Mouse (Mus musculus) hindbrain, embryonic 13.5 days (tissue): ENCODE measurements at regions not wholly inside any gene's neighbourhood (a gene's known extent, or its start where the extent isn't known, plus 50 kb on each side); places are given as distances from the start of the nearest gene placed in this dataset.
A peak's percentile ranks its signal among the peaks of the same experiment; 100 is the strongest.

Experiments
- ATAC-seq: fragments of 200-750 bp; cut with Nextera tagmentation; 2 replicates; pipeline ENCODE4 v1.8.0; 2017; ENCODE audit warnings: moderate TSS enrichment; ENCODE audit not compliant: low FRiP score
- H3K27ac ChIP-seq: fragments of 300-500 bp; sonication (generic); 2 replicates; pipeline ENCODE4 v1.5.1; 2015; ENCODE audit warnings: inconsistent platforms, mild to moderate bottlenecking, moderate library complexity
- H3K27me3 ChIP-seq: fragments of 300-500 bp; sonication (generic); 2 replicates; pipeline ENCODE4 v1.6.1; 2015; ENCODE audit warnings: mild to moderate bottlenecking, inconsistent platforms
- H3K36me3 ChIP-seq: fragments of 300-500 bp; sonication (generic); 2 replicates; pipeline ENCODE4 v1.6.1; 2015; ENCODE audit warnings: mild to moderate bottlenecking, inconsistent platforms
- H3K4me1 ChIP-seq: fragments of 300-500 bp; sonication (generic); replicated peaks from 2 replicates; pipeline ENCODE4 v1.6.1; 2015; ENCODE audit warnings: inconsistent platforms
- H3K4me2 ChIP-seq: fragments of 300-500 bp; sonication (generic); 2 replicates; pipeline ENCODE4 v1.6.1; 2015; ENCODE audit warnings: inconsistent platforms, mild to moderate bottlenecking, moderate library complexity
- H3K4me3 ChIP-seq: fragments of 300-500 bp; sonication (generic); 2 replicates; pipeline ENCODE4 v1.5.1; 2015; ENCODE audit warnings: mild to moderate bottlenecking, inconsistent platforms
- H3K9ac ChIP-seq: fragments of 300-500 bp; sonication (generic); 2 replicates; pipeline ENCODE4 v1.6.1; 2015; ENCODE audit warnings: mild to moderate bottlenecking, inconsistent platforms
- H3K9me3 ChIP-seq: fragments of 300-500 bp; sonication (generic); 2 replicates; pipeline ENCODE4 v1.6.1; 2016; ENCODE audit warnings: inconsistent platforms
- WGBS: fragments of 180-500 bp; shearing (Covaris S2); methylation state at CpG from one replicate; pipeline ENCODE4 v1.1.7; 2015; 5-methylcytosine and 5-hydroxymethylcytosine counted together

DNA sequence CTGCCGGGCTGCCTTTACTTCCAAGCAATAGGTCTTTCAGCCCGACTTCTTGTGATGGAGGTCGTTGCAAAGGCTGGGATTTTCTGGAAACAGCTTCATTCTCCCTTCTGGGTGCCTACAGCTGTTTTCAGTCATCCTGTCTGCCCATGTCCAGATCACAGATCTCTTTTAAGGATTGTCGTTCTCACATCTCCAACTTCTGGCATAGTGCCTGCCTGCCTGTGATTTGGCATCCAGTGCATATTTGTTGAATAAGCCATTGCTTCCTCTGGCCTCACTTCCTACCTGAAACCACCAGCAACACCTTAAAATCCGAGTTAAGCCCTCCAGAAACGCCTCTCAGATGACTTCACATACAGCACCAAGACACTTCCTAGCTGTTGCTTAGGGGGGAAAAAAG is 88.4 kb upstream of the Bnip2 start:
- Histone ChIP-seq H3K36me3 (no peaks in the 10 kb centered on the region), H3K27me3 (peaks cover 15% of the 10 kb centered on the region), H3K4me2 (no peak overlapping the region), H3K4me1 (peaks cover 20% of the 10 kb centered on the region), H3K27ac (no peak overlapping the region), H3K9me3 (no peaks in the 10 kb centered on the region), H3K9ac (no peak overlapping the region), H3K4me3 (no peak overlapping the region)
- 76% methylated on average over 6 of the region's 6 CpGs for WGBS
- no peak for ATAC-seq

GRCm38 (mm10) chr9:69907123-69907945 is 81.9 kb upstream of the Bnip2 start:
- Histone ChIP-seq H3K27me3 (0 out of 2 replicates have a peak, but pooled peaks cover 4% of the 10 kb centered on the region), H3K36me3 (no peaks in the 10 kb centered on the region), H3K4me3 (no peak overlapping the region), H3K27ac (peak overlapping the region; percentile 37; the same call in 1 of the 2 replicates), H3K4me1 (peaks cover 11% of the 10 kb centered on the region), H3K4me2 (peak overlapping the region; percentile 20), H3K9me3 (no peaks in the 10 kb centered on the region), H3K9ac (0 out of 2 replicates have a peak overlapping the region, but pooled peaks have one; percentile 30)
- 30% methylated on average over 21 of the region's 21 CpGs for WGBS
- ATAC-seq, result no peak

GRCm38 (mm10) chr9:69910621-69911020 is 78.6 kb upstream of the Bnip2 start:
- Histone ChIP-seq H3K9me3 (no peaks in the 10 kb centered on the region), H3K9ac (no peak overlapping the region), H3K4me1 (peaks cover 11% of the 10 kb centered on the region), H3K36me3 (no peaks in the 10 kb centered on the region), H3K27me3 (0 out of 2 replicates have a peak, but pooled peaks cover 4% of the 10 kb centered on the region), H3K4me2 (no peak overlapping the region), H3K4me3 (no peak overlapping the region), H3K27ac (no peak overlapping the region)
- ATAC-seq, result no peak
- 82% methylated on average over 4 of the region's 4 CpGs for WGBS

- Histone ChIP-seq H3K27ac (no peak overlapping the region), H3K36me3 (no peaks in the 10 kb centered on the region), H3K4me1 (peaks cover 10% of the 10 kb centered on the region; the same call in 1 of the 2 replicates), H3K4me2 (no peak overlapping the region), H3K9me3 (no peaks in the 10 kb centered on the region), H3K4me3 (no peak overlapping the region), H3K9ac (no peak overlapping the region), H3K27me3 (no peaks in the 10 kb centered on the region)
- WGBS, result 71% methylated on average over 2 of the region's 2 CpGs
- no peak for ATAC-seq
Measured at GRCm38 (mm10) chr9:69928126-69928525, 61.1 kb upstream of the Bnip2 start.

DNA sequence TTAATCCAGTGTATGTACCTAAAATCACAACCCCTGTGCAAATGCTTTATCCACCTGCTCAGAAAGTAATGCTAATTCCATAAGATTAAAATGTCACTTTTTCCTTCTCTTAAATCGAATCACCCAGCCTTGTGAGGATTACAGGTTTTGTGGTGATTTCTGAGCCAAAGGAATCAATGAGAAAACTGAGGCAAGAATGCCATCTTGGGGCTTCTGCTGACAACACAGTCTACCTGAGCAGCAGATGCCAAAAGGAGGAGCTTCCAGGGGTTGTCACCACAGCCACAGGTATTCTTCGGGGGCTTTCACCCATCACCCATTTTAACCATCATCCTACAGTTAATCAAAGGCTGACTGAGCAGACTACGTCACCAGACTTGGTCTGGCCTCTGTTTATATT is 51.4 kb upstream of the Bnip2 start:
- no peak for ATAC-seq
- no peaks in the 10 kb centered on the region for H3K9me3 ChIP-seq
- no peak overlapping the region for H3K27ac ChIP-seq
- no peak overlapping the region for H3K9ac ChIP-seq
- no peak overlapping the region for H3K4me3 ChIP-seq
- H3K4me2 ChIP-seq, result no peak overlapping the region
- no peaks in the 10 kb centered on the region for H3K27me3 ChIP-seq
- WGBS, result 89% methylated on average over 3 of the region's 3 CpGs
- H3K4me1 ChIP-seq, result no peaks in the 10 kb centered on the region
- H3K36me3 ChIP-seq, result no peaks in the 10 kb centered on the region
